Mouse (Mus musculus): ENCODE data around the gene Rab5if.
"Not testable (repeated sequence)": the region's sequence is repeated elsewhere in the genome, so short reads cannot be mapped to it uniquely, and the experiment has no call there.

The Rab5if gene

DNA sequence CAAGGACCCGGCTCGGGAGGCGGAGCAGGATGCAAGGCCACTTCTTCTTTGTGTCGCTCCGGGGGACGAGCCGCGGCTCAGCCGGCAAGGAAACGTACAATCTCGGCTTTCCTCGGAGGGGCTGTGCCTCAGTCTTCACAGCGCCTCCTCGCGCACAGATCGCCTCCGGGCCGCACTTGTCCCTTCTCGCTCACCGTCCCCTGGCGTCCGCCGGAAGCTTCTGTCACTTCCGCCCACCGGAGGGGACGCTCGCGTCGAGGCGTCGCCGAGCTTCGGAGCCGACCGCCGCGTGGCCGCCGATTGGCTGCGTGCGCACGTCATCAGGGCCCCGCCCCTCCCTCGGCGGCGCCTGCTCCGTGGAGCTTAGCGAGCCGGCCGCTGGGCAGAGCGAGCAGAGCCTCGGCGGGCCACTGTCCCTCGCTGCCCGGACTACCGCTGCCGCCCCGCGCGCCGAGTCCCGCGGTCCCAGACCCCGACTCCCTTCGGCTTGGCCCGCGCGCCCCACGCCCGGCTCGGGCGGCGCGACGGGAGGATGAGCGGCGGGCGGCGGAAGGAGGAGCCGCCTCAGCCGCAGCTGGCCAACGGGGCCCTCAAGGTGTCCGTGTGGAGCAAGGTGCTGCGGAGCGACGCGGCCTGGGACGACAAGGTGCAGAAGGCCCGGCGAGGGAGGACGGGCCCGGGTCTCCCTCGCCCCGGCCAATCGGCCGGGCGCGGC is at the start of gene Rab5if:
Gene Rab5if (plus strand): TSS at position 357 of the 715 bp plus-strand sequence.
- DNase-seq (ENCODE audit: low spot score in 2 of 2), result peak; percentile 99

DNA sequence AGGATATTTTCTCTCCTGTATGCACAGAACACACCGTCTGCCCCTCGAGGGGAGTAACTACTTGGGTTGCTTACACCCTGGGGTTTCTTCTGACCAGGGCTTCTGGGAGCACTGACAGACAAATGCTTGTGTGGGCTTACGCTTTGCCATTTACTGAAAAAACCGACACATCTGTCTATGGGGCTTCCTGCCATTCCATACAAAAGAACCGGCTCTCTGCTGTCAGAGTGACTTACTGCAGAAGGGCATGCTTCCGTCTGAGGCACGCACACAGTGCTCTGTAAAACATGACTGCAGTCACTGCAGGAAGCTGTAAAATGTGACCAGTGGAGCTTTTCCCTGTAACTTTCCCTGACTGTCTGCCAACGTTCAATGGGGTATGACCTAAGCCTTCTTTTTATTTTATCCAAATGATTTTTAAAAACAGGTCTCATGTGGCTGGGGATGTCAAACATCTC is 48.6 kb upstream of the Rab5if start:
- no peak for DNase-seq (ENCODE audit: low spot score in 2 of 2)

DNA sequence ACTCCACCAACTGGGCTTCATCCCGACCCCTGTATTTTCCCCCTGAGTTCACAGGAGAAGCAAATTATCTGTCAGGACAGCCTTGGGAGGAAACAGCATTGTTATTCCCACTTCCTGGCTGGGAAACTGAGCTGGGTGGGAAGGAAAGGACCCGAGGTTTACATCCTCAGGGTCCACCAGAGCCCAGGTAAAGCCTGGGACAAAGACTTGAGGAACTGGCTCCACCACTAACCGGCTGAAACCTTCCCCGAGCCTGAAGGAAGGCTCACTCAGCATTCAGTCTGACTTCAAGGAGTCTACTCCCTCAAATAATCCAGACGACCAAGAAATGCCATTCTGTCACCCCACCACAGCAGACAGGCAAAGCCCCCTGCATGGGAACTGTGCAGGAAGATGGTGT is 48.0 kb upstream of the Rab5if start:
- no peak for DNase-seq (ENCODE audit: low spot score in 2 of 2)

DNA sequence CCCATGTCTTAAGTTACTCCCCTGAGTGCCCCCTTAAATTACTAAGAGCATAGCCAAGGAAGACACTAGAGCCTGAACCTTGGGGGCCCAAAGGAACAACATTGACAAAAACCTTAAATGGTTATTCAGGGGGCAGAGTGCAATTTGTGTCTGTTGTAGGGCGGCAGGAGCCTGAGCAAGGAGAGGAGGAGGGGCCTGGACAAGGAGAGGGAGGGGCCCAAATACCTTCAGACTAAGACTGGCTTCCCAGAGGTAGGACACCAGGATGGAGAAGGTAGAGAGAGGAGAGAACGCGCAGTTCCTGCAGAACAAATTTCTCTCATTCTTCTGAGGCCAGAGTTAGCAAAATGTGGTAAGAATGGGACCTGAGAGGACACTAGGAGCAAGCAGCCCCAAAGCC is 47.5 kb upstream of the Rab5if start:
- no peak for DNase-seq (ENCODE audit: low spot score in 2 of 2)

DNA sequence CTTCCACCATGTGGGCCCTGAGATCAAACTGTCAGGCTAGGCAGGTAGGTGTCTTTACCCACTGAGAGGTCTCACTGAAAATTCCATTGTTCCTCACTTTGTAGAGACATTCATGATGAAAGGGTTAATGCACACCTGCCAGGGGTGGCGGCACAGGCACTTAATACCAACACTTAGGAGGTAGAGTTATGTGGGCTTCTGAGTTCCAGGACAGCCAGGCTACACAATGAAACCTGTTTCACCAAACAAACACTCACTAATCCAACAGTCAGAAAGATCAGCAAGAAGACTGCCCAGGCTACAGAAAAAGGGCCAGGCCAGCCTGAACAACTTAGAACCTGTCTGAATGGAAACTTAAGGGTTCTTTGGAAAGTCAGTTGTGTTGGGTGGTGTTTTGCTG is 46.8 kb upstream of the Rab5if start:
- no peak for DNase-seq (ENCODE audit: low spot score in 2 of 2)

DNA sequence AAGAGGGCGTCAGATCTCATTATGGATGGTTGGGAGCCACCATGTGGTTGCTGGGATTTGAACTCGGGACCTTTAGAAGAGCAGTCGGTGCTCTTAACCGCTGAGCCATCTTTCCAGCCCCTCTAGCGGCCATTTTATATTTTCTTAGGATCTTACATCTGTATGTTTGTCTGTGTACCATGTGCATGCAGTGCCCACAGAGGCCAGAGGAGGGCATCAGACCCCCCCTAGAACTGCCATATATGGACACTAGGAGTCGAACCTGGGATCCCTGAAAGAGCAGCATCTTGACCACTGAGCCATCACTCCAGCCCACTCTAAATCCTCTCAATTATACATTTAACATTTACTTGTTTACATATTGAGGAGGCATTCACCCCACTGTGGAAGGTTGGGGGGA is 37.8 kb upstream of the Rab5if start:
- not testable (repeated sequence) for DNase-seq (ENCODE audit: low spot score in 2 of 2)

DNA sequence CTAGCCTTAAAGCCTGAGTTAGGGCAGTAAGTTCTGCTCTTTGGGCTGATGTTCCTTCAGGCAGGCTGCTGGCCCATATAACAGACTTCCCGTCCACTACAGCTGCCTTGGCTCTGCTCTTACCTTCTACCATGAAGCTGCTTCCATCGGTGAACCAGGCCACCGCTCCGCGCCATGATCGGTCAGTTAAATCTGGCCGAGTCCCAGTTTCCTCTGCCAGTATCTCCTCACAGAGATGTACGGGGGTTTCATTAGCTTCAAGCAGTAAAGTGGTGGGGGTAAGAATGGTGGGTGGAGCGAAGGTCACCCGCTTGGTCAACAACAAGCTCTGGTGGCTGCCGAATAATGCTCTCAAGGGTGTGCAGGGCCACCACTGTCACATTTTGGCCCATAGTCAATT is 28.6 kb upstream of the Rab5if start:
- DNase-seq (ENCODE audit: low spot score in 2 of 2), result no peak

DNA sequence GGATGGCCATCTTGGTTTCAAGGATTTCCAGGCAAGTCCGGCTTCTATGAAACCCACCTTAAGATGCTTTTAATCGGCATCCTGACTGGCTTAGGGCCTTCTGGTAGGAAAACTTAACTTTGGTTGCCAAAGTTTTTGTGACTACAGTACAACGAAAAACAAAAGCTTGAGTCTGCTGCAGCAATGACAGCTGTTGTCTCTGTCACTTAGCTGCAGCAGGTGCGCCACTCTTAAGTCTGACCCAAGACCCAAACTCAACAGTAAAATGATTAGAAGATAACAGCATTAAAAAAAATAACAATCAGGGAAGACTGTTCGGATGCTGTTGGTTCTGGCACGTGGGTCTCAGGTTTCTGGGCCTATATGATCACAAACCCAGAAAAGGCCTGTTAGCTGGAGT is 24.1 kb upstream of the Rab5if start:
- DNase-seq (ENCODE audit: low spot score in 2 of 2), result no peak

DNA sequence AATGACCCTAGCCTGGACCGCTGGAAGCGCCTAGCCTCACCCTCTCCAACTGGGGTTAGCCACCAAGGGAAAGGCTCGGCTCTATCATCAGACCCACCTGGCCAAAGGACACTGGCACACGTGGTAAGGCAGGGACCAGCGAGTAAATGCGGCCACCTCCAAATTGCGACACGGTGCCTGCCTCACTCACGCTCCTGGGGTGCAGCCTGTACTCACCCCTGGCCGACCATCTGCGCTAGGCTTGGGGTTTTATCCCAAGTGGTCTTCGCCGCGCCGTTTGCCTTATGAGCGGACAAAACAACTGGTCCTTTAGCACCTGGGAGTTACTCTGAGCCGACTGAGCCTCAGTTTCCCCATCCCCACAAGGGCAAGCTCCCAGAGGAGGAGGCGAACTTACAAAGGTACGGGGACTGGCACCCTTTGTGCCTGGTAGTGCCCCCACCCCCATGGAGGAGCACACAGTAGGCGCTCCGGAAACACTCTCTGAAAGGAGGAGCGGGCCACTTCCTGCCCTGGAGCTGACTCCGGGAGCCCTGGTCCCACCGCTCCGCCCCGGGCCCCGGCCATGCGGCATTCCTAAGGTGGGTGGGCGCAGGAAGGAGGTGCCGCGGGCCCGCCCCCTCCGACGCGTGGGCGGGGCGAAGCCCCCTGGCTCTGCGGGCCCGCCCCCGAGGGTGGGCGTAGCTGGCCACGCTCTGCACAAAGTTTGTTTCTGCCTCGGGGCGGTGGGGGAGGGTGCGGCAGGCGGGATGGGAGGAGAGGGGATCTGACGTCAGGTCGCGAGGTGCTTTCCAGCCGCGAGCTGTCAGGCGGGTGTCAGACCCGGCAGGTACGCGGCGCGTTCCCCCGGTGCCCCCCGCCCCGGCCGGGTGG is 23.4 kb upstream of the Rab5if start, which contains the start of gene Tgif2:
Gene Tgif2 (plus strand): TSS at position 689 of the 873 bp plus-strand sequence.
- DNase-seq (ENCODE audit: low spot score in 2 of 2), result peak; percentile 58 to 63

DNA sequence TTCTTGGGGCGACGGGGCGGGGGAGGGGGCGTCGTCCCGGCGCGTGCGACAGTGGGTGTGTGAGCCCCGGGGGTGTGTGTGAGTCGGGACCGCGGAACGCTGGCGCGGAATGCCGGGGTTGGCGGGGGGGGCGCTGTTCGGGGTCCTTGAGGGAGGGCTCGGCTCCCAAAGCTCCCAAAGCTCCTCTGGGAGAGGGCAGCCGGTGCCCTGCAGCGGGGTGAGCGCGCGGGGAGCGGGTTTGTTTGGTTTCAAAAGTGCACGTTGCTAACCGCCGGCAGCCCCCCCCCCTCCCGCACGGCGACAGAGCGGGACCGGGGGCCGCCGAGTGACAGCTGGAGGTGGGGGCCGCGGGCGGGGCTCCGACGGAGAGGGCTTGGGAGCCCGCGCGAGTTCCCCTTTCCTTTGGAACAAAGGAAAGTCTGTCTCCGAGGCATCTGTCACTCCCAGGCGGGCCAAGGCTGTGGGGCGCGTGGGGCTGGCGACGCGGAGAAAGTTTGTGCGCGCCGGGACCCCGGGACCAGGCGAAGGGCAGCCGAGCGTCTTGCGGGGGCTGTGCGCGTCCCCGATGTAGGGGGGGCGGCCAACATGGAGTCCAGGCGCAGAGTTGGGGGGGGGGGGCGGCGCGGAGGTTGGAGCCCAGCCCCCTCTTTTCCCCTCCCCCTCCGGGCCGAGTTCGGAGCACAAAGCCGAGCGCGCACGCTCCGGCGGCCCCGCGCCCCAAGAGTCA is 22.5 kb upstream of the Rab5if start:
- peak in 1 of 2 experiments; percentile 36 for DNase-seq (ENCODE audit: low spot score in 2 of 2)

DNA sequence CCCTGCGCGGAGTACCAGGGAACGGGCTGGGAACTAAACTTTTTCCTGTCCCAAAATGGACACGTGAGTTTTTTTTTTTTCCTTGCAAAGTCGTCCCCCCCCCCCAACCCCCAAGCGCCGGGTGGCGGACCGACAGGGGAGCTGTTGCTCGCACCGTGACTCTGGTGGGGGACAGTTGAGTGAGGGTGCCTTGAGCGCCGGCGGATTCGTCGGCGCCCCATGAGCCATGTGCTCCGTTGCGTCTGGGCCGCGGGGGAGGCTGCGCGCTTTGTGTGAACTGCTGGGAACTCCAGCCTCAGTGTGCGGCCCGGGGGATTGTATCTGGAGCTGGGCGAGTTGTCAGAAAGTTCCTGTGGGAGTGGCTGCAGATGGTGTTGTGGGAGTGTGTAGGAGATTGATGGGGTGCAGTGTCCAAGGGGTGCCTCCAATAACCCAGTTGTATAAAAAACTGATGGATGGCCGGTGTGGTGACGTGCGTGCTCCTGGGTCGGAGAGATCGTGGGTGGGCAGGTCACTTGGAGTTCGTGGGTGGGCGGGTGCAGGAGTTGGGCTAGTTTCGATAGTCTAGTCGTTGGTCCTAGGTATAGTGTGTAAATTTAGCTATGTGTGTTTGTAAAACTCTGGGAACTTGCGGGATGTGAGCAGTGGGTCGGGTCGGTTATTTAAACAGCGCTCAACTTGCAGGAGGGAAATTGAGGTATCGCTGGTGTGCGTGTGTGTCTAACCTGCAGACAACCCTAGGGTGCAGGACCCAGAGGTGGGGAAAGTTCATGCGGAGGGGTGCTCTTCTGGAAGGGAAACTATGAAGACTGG is 21.7 kb upstream of the Rab5if start:
- DNase-seq (ENCODE audit: low spot score in 2 of 2), result peak; percentile 57 to 64

DNA sequence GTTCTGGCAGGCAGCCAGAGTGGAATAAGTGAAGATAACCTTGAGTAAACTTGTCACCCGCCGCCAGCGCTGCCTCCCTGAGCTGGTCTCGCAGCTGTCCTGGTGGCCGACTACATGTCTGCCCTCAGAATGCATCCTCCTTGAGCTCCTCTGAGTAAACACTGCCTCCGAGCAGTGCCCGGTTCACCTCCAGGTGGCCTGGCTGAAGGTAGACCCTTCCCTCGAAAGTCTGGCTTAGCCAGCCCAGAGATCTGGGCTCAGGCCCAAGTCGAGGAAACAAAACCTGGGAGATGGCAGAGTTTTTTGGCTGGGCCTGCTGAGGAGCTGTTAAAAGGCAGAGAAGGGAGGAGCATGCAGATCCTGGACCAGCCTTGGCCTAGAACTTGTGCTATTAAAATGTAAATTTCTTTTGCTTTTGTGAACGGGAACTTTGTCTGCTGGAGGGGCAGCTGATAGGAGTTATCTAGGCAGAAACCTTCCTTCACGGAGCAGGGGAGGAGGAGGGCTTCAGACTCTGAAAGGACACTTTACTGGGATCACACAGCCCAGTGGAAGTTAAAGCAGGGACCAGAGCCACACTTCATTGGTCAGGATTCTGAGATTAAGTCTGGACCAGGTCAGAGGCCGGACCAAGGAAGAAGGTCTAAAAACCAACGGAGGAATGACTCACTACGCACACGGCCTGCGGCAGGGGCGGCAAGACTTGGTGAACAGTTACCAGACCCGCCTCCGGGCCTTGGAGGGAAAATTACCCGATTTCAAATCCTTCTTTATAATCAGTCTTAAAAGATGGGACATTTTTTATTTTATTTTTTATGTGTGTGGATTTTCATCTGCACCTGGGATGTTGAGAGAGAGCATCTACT is 20.9 kb upstream of the Rab5if start:
- DNase-seq (ENCODE audit: low spot score in 2 of 2), result peak; percentile 64 to 67

DNA sequence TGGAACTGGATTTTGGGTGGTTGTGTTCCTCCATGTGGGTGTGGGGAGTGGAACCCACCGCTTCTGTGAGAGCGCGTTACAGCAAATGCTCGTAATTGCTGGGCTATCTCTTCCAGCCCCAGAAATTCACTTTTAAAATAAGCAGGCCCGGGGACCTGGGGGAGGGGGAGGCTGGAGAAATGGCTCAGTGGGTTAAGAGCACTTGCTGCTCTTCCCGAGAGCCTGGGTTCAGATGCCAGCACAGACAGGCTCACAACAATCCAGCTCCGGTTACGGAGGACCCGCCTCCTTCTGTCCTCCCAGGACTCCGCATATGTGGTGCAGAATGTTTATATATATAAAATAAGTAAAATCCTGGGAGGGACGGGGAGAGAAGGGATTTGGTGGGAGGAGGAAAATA is 20.2 kb upstream of the Rab5if start:
- DNase-seq (ENCODE audit: low spot score in 2 of 2), result no peak

DNA sequence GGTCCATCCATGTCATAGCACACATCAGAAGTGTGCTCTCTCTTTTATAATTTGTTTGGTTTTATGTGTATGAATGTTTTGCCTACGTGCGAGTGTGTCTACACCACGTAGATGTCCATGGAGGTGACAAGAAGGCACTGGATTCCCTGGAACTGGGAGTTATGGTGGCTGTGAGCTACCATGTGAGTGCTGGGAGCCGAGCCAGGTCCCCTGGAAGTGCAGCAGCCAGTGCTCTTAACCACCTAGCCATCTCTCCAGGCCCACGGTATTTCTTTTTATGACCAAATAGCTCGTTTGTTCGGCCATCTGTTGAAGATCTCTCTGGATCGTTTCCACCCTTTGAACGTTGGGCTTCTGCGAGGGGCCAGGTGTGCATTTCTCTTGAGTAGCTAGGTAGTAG is 19.6 kb upstream of the Rab5if start:
- DNase-seq (ENCODE audit: low spot score in 2 of 2), result no peak

DNA sequence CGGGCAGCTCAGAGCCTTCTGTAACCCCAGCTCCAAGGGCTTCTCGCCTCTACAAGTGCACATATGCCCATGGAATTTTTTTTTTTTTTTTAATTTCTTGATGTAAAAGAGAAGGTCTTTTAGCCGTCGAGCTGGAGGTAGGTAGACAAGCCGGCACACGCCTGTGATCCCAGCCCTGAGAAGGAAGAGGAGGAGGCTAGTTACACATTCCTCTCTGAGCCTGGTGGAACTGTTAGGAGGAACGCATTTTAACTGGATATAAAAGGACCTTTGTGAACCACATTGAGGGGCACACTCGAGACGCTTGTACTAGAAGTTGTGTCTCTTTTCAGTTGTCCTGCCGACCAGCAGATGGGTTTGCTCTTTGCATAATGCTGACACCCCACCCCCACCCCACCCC is 18.2 kb upstream of the Rab5if start:
- DNase-seq (ENCODE audit: low spot score in 2 of 2), result no peak

DNA sequence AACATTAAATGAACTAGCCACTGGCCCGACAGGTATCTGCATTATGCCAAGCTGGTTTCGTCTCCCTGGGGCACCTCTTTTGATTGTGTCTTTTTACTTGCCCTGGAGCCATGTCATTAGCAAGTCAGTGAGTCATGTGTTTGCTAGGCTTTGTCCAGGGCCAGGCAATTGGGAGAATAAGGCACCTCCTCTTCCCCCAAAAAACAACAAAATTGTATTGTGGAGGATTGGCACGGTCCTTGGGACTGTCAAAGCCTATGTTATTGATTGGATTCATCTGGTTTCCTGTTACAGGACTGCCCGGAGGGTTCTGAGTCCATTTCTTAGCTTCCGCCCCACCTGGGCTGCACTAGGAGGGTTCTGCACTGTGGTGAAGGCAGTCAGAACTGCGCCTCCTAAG is 15.3 kb upstream of the Rab5if start:
- no peak for DNase-seq (ENCODE audit: low spot score in 2 of 2)

DNA sequence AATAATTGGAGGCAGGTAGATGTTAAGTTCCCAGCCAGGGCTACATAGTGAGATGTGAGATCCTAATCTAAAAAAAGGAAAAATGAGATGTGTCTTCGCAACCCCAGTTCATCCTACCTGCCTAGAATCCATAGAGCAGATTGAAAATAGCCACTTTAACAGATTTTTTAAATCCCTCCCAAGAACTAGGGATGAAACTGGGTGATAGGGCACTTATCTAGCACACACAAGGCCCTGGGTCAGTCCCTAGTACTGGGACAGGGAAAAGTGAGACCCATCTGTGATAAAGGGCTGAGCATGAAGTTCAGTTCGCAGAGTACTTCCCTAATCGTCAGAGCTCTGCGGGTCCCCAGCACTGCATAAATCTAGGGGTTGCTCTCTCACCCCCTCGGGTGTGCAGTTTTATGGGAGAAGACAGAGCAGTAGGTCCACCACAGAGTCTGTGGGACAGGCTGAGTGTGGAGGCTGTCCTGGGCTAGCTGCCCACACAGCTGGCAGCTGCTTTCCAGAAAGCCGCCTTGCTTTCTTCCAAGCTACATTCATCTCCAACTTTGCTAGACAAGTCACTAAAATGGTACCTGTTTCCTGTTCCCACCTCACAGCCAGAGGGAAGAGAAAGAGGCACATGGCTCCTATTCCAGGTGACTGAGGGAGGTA is 14.3 kb upstream of the Rab5if start:
- DNase-seq (ENCODE audit: low spot score in 2 of 2), result no peak

DNA sequence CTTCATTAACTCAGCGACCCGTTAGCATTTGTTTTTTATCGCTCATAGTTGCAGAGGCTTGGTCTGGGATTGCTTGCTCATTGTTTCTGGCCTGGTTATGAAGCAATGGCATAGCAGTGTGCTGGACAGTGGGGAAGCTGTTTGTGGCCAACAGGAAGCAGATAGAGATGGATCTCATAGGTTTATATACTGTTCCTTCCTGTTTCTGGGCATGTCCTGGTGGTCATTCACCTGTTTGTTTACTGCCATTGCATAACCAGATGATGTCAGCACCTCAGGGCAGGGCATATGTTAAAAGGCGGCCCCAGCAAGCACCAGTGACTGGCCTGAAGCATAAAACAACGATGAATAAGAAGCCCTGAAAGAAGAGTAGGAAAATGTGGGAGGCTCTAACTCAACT is 12.4 kb upstream of the Rab5if start:
- no peak for DNase-seq (ENCODE audit: low spot score in 2 of 2)

DNA sequence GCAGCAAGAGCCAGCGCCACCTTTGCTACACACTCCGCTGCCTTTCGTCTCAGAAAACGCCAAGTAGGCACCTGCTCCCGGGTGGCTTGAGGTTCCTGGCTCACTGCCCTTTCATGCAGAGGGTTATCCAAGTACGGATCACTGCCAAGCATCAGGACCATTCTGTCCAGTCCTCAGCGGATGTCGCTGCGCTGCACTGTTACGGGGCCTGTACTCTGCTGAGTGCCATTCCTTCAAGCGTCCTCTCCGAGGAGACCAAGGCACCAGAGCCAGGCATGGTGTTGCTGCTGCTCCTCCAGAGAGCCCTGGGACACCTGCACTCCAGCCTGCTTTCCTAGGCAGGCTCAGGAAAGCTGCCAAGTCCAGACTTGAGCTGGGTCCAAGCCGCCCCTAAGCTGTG is 9.3 kb upstream of the Rab5if start:
- not testable (repeated sequence) for DNase-seq (ENCODE audit: low spot score in 2 of 2)
